Mouse (Mus musculus) bone marrow, adult 2 months (tissue): ENCODE results near the gene Umad1.

Source experiments
- CTCF ChIP-seq: fragments of 200-500 bp; IDR thresholded peaks from 2 replicates; pipeline ENCODE4 v1.5.1; 2011; ENCODE audit warnings: low read length, control low read depth; ENCODE audit not compliant: control insufficient read depth, insufficient read depth
- POLR2A ChIP-seq: fragments of 200-500 bp; IDR thresholded peaks from 2 replicates; pipeline ENCODE4 v1.6.1; 2011; ENCODE audit warnings: low read depth, mild to moderate bottlenecking, control low read depth, low read length, borderline replicate concordance; ENCODE audit not compliant: control insufficient read depth

DNA sequence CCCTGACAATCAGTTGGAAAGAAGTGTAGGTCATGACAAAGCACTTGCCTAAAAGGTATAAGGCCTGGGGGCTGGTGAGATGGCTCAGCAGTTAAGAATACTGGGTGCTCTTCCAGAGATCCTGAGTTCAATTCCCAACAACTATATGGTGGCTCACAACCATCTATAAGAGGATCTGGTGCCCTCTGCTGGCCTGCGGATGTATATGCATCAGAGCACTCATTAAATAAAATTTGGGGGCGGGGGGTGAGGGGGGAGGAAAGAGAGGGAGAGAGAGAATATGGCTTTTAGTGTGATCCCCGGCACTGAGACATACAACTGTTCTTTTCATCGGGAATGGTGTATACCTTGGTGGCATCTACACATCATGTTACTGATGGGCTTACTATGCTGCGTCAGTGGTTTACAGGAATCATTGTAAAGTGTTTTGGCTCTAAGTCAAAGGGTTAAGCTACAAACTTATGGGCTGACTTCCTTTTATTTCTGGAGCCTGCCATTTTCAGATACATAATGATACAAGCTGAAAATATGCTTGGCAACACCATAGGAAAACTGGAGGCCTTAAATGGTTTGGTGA, 19.4 kb downstream of the Umad1 start:
- TF ChIP-seq CTCF, result peak; percentile 18; the same call in 1 of the 2 replicates
- TF ChIP-seq POLR2A, result no peak
